Mouse (Mus musculus): Measurements from ENCODE around the gene Trmt1. TPM values are rescaled to one million over a fixed set of nuclear protein-coding genes. Genes with fewer than 3 reads are reported as not detected.

Trmt1 gene
- total RNA-seq, 2 experiments from 2014 or later, result 13.4 to 23.1 TPM

- no peak for ATAC-seq (replicated peaks; ENCODE audit: low FRiP score, poor library complexity, severe bottlenecking)
Observed at GRCm38 (mm10) chr8:84743054-84743415, 56.9 kb downstream of the Trmt1 start.

GRCm38 (mm10) chr8:84743517-84744420 lies 57.7 kb downstream of the Trmt1 start:
- no peak for ATAC-seq (replicated peaks; ENCODE audit: low FRiP score, poor library complexity, severe bottlenecking)

GRCm38 (mm10) chr8:84745032-84745925 lies 59.2 kb downstream of the Trmt1 start:
- no peak for ATAC-seq (replicated peaks; ENCODE audit: low FRiP score, poor library complexity, severe bottlenecking)

Other genes with a start within 250 kb of the Trmt1 start
- gene Ier2, start 23.5 kb upstream of the Trmt1 start, total RNA-seq (2015; ENCODE audit: low replicate concordance), result 10.9 and 16.2 TPM in 2 replicates
- 7.6 and 8.1 TPM in 2 replicates for gene Ier2, start 23.5 kb upstream of the Trmt1 start, total RNA-seq (2017; ENCODE audit: low replicate concordance)
- gene Nacc1, start 1.6 kb downstream of the Trmt1 start, total RNA-seq (2015; ENCODE audit: low replicate concordance), result 24.3 and 25.6 TPM in 2 replicates
- 11.8 and 16.9 TPM in 2 replicates for gene Nacc1, start 1.6 kb downstream of the Trmt1 start, total RNA-seq (2017; ENCODE audit: low replicate concordance)
- gene Lyl1, start 15.2 kb downstream of the Trmt1 start, total RNA-seq (2015; ENCODE audit: low replicate concordance), result 98.7 and 109 TPM in 2 replicates
- 54.7 and 70.5 TPM in 2 replicates for gene Lyl1, start 15.2 kb downstream of the Trmt1 start, total RNA-seq (2017; ENCODE audit: low replicate concordance)
- 12.2 and 21.6 TPM in 2 replicates for gene G430095P16Rik, start 36.7 kb downstream of the Trmt1 start, total RNA-seq (2015; ENCODE audit: low replicate concordance)
- 1.1 and 13.2 TPM in 2 replicates for gene G430095P16Rik, start 36.7 kb downstream of the Trmt1 start, total RNA-seq (2017; ENCODE audit: low replicate concordance)
- 53.7 and 76.0 TPM in 2 replicates for gene Nfix, start 114.0 kb downstream of the Trmt1 start, total RNA-seq (2015; ENCODE audit: low replicate concordance)
- gene Nfix, start 114.0 kb downstream of the Trmt1 start, total RNA-seq (2017; ENCODE audit: low replicate concordance), result 33.6 and 36.8 TPM in 2 replicates
- gene Dand5, start 136.5 kb downstream of the Trmt1 start, total RNA-seq (2015; ENCODE audit: low replicate concordance), result 2.5 and 3.8 TPM in 2 replicates
- 5.4 and 6.7 TPM in 2 replicates for gene Dand5, start 136.5 kb downstream of the Trmt1 start, total RNA-seq (2017; ENCODE audit: low replicate concordance)
- 6.7 and 7.6 TPM in 2 replicates for gene Gadd45gip1, start 145.2 kb downstream of the Trmt1 start, total RNA-seq (2015; ENCODE audit: low replicate concordance)
- gene Gadd45gip1, start 145.2 kb downstream of the Trmt1 start, total RNA-seq (2017; ENCODE audit: low replicate concordance), result 11.3 and 16.4 TPM in 2 replicates
- gene Rad23a, start 154.4 kb downstream of the Trmt1 start, total RNA-seq (2015; ENCODE audit: low replicate concordance), result 273 and 355 TPM in 2 replicates
- gene Rad23a, start 154.4 kb downstream of the Trmt1 start, total RNA-seq (2017; ENCODE audit: low replicate concordance), result 296 and 306 TPM in 2 replicates
- 261 and 337 TPM in 2 replicates for gene Calr, start 160.6 kb downstream of the Trmt1 start, total RNA-seq (2015; ENCODE audit: low replicate concordance)
- 660 and 677 TPM in 2 replicates for gene Calr, start 160.6 kb downstream of the Trmt1 start, total RNA-seq (2017; ENCODE audit: low replicate concordance)
- 11.2 and 19.7 TPM in 2 replicates for gene Farsa, start 170.7 kb downstream of the Trmt1 start, total RNA-seq (2015; ENCODE audit: low replicate concordance)
- gene Farsa, start 170.7 kb downstream of the Trmt1 start, total RNA-seq (2017; ENCODE audit: low replicate concordance), result 29.4 and 35.6 TPM in 2 replicates
- 65.2 and 133 TPM in 2 replicates for gene Syce2, start 185.8 kb downstream of the Trmt1 start, total RNA-seq (2015; ENCODE audit: low replicate concordance)
- 9.2 and 29.9 TPM in 2 replicates for gene Syce2, start 185.8 kb downstream of the Trmt1 start, total RNA-seq (2017; ENCODE audit: low replicate concordance)
- 16.9 and 36.9 TPM in 2 replicates for gene Gcdh, start 207.6 kb downstream of the Trmt1 start, total RNA-seq (2015; ENCODE audit: low replicate concordance)
- 22.8 and 26.2 TPM in 2 replicates for gene Gcdh, start 207.6 kb downstream of the Trmt1 start, total RNA-seq (2017; ENCODE audit: low replicate concordance)
- gene Klf1, start 215.6 kb downstream of the Trmt1 start, total RNA-seq (2015; ENCODE audit: low replicate concordance), result 262 and 325 TPM in 2 replicates
- 240 and 399 TPM in 2 replicates for gene Klf1, start 215.6 kb downstream of the Trmt1 start, total RNA-seq (2017; ENCODE audit: low replicate concordance)
- gene Dnase2a, start 222.3 kb downstream of the Trmt1 start, total RNA-seq (2015; ENCODE audit: low replicate concordance), result 32.7 and 33.2 TPM in 2 replicates
- 74.6 and 78.4 TPM in 2 replicates for gene Dnase2a, start 222.3 kb downstream of the Trmt1 start, total RNA-seq (2017; ENCODE audit: low replicate concordance)

Data from erythroid progenitor cell, adult 5-6 weeks (primary cell).